Mouse (Mus musculus) testis, adult 2 months (tissue): ENCODE data around the gene Snrk.

Experiments
- CTCF ChIP-seq: fragments of 200-500 bp; IDR thresholded peaks from 2 replicates; pipeline ENCODE4 v1.5.1; 2012; ENCODE audit warnings: low read depth, mild to moderate bottlenecking, inconsistent platforms, low read length, moderate library complexity; ENCODE audit not compliant: control insufficient read depth, insufficient read depth, insufficient replicate concordance
- POLR2A ChIP-seq: fragments of 200-500 bp; IDR thresholded peaks from 2 replicates; pipeline ENCODE4 v1.6.1; 2012; ENCODE audit warnings: low read depth, mild to moderate bottlenecking, inconsistent platforms, low read length, moderate library complexity; ENCODE audit not compliant: control insufficient read depth

DNA sequence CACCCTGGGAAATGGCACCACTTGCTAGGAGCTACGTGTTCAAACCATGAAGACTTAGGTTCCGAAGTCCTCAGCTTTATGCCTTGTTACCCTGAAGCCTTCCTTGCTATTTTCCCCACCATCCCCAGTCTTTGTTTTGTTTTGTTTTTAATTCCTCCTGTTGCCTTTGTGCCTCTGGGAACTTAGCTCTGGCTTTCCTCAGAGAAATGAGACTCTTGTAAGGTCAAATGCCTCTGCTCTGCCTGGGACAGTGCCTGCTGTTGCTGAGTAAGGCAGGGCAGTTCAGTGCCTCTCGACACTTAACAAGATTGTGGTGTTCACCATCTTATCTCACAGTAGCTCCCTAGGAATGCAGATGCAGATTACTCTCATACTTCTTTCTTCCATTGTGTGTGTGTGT is 36.4 kb downstream of the Snrk start:
- TF ChIP-seq CTCF (no peak), POLR2A (no peak)
